Mouse (Mus musculus) CH12.LX (cell line): ENCODE measurements around the gene Gm19345. TPM values are rescaled to one million over a fixed set of nuclear protein-coding genes. Genes with fewer than 3 reads are reported as not detected.
A peak's percentile ranks its signal among the peaks of the same experiment; 100 is the strongest.

Experiments
- DNase-seq: peaks from one replicate; pipeline ENCODE4 v3.0.0-alpha.2; 2013; ENCODE audit errors: extremely low read depth
- H3K27ac ChIP-seq: 2 replicates; pipeline ENCODE4 v1.5.1; 2012; ENCODE audit warnings: low read depth, mild to moderate bottlenecking, control low read depth, moderate library complexity; ENCODE audit not compliant: insufficient read depth
- H3K27me3 ChIP-seq: replicated peaks from 2 replicates; pipeline ENCODE3; 2012; ENCODE audit warnings: inconsistent platforms
- H3K36me3 ChIP-seq, 2 experiments: replicated peaks in 1 of 2; 2 replicates each; pipeline versions ENCODE3 to v1.6.1; 2012; ENCODE audit warnings: inconsistent platforms in 1 of 2, low read length in 1 of 2, mild to moderate bottlenecking in 1 of 2, mixed read lengths in 1 of 2, moderate library complexity in 1 of 2; ENCODE audit not compliant: control insufficient read depth in 1 of 2, insufficient read depth in 1 of 2
- H3K4me1 ChIP-seq, 2 experiments: 2 replicates each; pipeline ENCODE4 v1.6.1; 2012; ENCODE audit warnings: inconsistent platforms in 1 of 2, moderate library complexity in 1 of 2; ENCODE audit not compliant: insufficient read depth in 2 of 2, control insufficient read depth in 1 of 2
- H3K4me2 ChIP-seq: 2 replicates; pipeline ENCODE4 v1.6.1; 2012; ENCODE audit warnings: low read depth, mild to moderate bottlenecking, control low read depth; ENCODE audit not compliant: poor library complexity, insufficient read depth, severe bottlenecking
- H3K4me3 ChIP-seq, 3 experiments: fragments of 150-350 bp in 1 of 3; sonication (generic) in 1 of 3; replicated peaks in 1 of 3; 2 replicates each; pipeline versions ENCODE3 to v1.5.1; 2011 to 2012; ENCODE audit warnings: low read depth in 2 of 3, low read length in 2 of 3, mild to moderate bottlenecking in 2 of 3, moderate library complexity in 2 of 3, control low read depth in 1 of 3, improper control_type of control experiment in 1 of 3, inconsistent platforms in 1 of 3, mixed read lengths in 1 of 3; ENCODE audit not compliant: poor library complexity in 1 of 3
- H3K79me2 ChIP-seq: replicated peaks from 2 replicates; pipeline ENCODE4 v1.6.1; 2012; ENCODE audit warnings: mild to moderate bottlenecking, moderate library complexity; ENCODE audit not compliant: control insufficient read depth, poor library complexity, insufficient read depth, severe bottlenecking; ENCODE audit errors: extremely low read depth
- H3K9ac ChIP-seq: 2 replicates; pipeline ENCODE4 v1.6.1; 2012; ENCODE audit warnings: low read depth, mild to moderate bottlenecking, control low read depth, moderate library complexity; ENCODE audit not compliant: insufficient read depth
- H3K9me3 ChIP-seq: replicated peaks from 2 replicates; pipeline ENCODE3; 2012; ENCODE audit warnings: low read length, inconsistent platforms, mixed read lengths
- BHLHE40 ChIP-seq: IDR thresholded peaks from 2 replicates; pipeline ENCODE4 v1.6.1; 2011; ENCODE audit warnings: mild to moderate bottlenecking, low read depth, low read length, improper control_type of control experiment
- CHD1 ChIP-seq: IDR thresholded peaks from 2 replicates; pipeline ENCODE4 v1.6.1; 2012; ENCODE audit warnings: low read depth, low read length, improper control_type of control experiment, inconsistent platforms
- CHD2 ChIP-seq: IDR thresholded peaks from 2 replicates; pipeline ENCODE4 v1.6.1; 2011; ENCODE audit warnings: low read length, improper control_type of control experiment
- CTCF ChIP-seq, 2 experiments: IDR thresholded peaks in 1 of 2; conservative IDR thresholded peaks in 1 of 2; 2 replicates each; pipeline ENCODE4 v1.5.1; 2011 to 2012; ENCODE audit warnings: low read depth in 2 of 2, low read length in 2 of 2, improper control_type of control experiment in 1 of 2, inconsistent platforms in 1 of 2, mild to moderate bottlenecking in 1 of 2, moderate library complexity in 1 of 2
- ELF1 ChIP-seq: IDR thresholded peaks from 2 replicates; pipeline ENCODE4 v1.6.1; 2014; ENCODE audit warnings: low read depth, mild to moderate bottlenecking, inconsistent platforms, low read length, improper control_type of control experiment
- EP300 ChIP-seq: IDR thresholded peaks from 2 replicates; pipeline ENCODE4 v1.6.1; 2011; ENCODE audit warnings: low read length, improper control_type of control experiment
- ETS1 ChIP-seq: conservative IDR thresholded peaks from 2 replicates; pipeline ENCODE4 v1.6.1; 2012; ENCODE audit warnings: low read depth, mild to moderate bottlenecking, inconsistent platforms, low read length, improper control_type of control experiment, moderate library complexity
- HCFC1 ChIP-seq: IDR thresholded peaks from 2 replicates; pipeline ENCODE4 v1.6.1; 2012; ENCODE audit warnings: low read depth, mild to moderate bottlenecking, inconsistent platforms, low read length, improper control_type of control experiment
- IRF4 ChIP-seq: IDR thresholded peaks from 2 replicates; pipeline ENCODE4 v1.6.1; 2014; ENCODE audit warnings: low read depth, mild to moderate bottlenecking, inconsistent platforms, low read length, improper control_type of control experiment
- JUN ChIP-seq: IDR thresholded peaks from 2 replicates; pipeline ENCODE4 v1.6.1; 2011; ENCODE audit warnings: low read depth, mild to moderate bottlenecking, low read length, improper control_type of control experiment, moderate library complexity; ENCODE audit not compliant: insufficient read depth
- JUND ChIP-seq: conservative IDR thresholded peaks from 2 replicates; pipeline ENCODE4 v1.6.1; 2011; ENCODE audit warnings: low read depth, low read length, improper control_type of control experiment
- KAT2A ChIP-seq: IDR thresholded peaks from 2 replicates; pipeline ENCODE4 v1.6.1; 2012; ENCODE audit warnings: low read length, improper control_type of control experiment, inconsistent platforms; ENCODE audit not compliant: insufficient replicate concordance
- MAFK ChIP-seq: IDR thresholded peaks from 2 replicates; pipeline ENCODE4 v1.6.1; 2011; ENCODE audit warnings: low read length, improper control_type of control experiment; ENCODE audit not compliant: insufficient replicate concordance
- MAX ChIP-seq: IDR thresholded peaks from 2 replicates; pipeline ENCODE4 v1.6.1; 2011; ENCODE audit warnings: low read length, improper control_type of control experiment
- MAZ ChIP-seq: IDR thresholded peaks from 2 replicates; pipeline ENCODE4 v1.6.1; 2012; ENCODE audit warnings: low read depth, mild to moderate bottlenecking, inconsistent platforms, low read length, improper control_type of control experiment, moderate library complexity
- MEF2A ChIP-seq: IDR thresholded peaks from 2 replicates; pipeline ENCODE4 v1.6.1; 2014; ENCODE audit warnings: low read depth, mild to moderate bottlenecking, inconsistent platforms, low read length, improper control_type of control experiment, borderline replicate concordance
- MXI1 ChIP-seq: IDR thresholded peaks from 2 replicates; pipeline ENCODE4 v1.6.1; 2011; ENCODE audit warnings: mild to moderate bottlenecking, low read depth, low read length, improper control_type of control experiment
- NELFE ChIP-seq: IDR thresholded peaks from 2 replicates; pipeline ENCODE4 v1.6.1; 2011; ENCODE audit warnings: low read depth, low read length, improper control_type of control experiment
- NRF1 ChIP-seq: IDR thresholded peaks from 2 replicates; pipeline ENCODE4 v1.6.1; 2014; ENCODE audit warnings: low read depth, mild to moderate bottlenecking, inconsistent platforms, low read length, improper control_type of control experiment, moderate library complexity
- PAX5 ChIP-seq: IDR thresholded peaks from 2 replicates; pipeline ENCODE4 v1.6.1; 2012; ENCODE audit warnings: low read length, inconsistent platforms, mixed read lengths
- POLR2A ChIP-seq: IDR thresholded peaks from 2 replicates; pipeline ENCODE4 v1.6.1; 2011; ENCODE audit warnings: low read depth, mild to moderate bottlenecking, improper control_type of control experiment, low read length
- POLR2AphosphoS2 ChIP-seq: IDR thresholded peaks from 2 replicates; pipeline ENCODE4 v1.6.1; 2011; ENCODE audit warnings: low read depth, low read length, improper control_type of control experiment
- RAD21 ChIP-seq: IDR thresholded peaks from 2 replicates; pipeline ENCODE4 v1.6.1; 2011; ENCODE audit warnings: low read depth, mild to moderate bottlenecking, low read length, improper control_type of control experiment, moderate library complexity
- SIN3A ChIP-seq: IDR thresholded peaks from 2 replicates; pipeline ENCODE4 v1.6.1; 2012; ENCODE audit warnings: low read length, improper control_type of control experiment, inconsistent platforms
- SMC3 ChIP-seq: IDR thresholded peaks from 2 replicates; pipeline ENCODE4 v1.6.1; 2011; ENCODE audit warnings: low read depth, low read length, improper control_type of control experiment
- TBP ChIP-seq: conservative IDR thresholded peaks from 2 replicates; pipeline ENCODE4 v1.6.1; 2011; ENCODE audit warnings: low read depth, low read length, improper control_type of control experiment
- TCF12 ChIP-seq: IDR thresholded peaks from 2 replicates; pipeline ENCODE4 v1.6.1; 2014; ENCODE audit warnings: low read depth, mild to moderate bottlenecking, inconsistent platforms, low read length, improper control_type of control experiment
- USF1 ChIP-seq: IDR thresholded peaks from 2 replicates; pipeline ENCODE4 v1.6.1; 2014; ENCODE audit warnings: low read depth, mild to moderate bottlenecking, inconsistent platforms, low read length, improper control_type of control experiment
- ZKSCAN1 ChIP-seq: IDR thresholded peaks from 2 replicates; pipeline ENCODE4 v1.6.1; 2012; ENCODE audit warnings: low read depth, inconsistent platforms, low read length, improper control_type of control experiment, borderline replicate concordance
- ZMIZ1 ChIP-seq: IDR thresholded peaks from 2 replicates; pipeline ENCODE4 v1.6.1; 2012; ENCODE audit warnings: low read depth, mild to moderate bottlenecking, inconsistent platforms, low read length, improper control_type of control experiment
- ZNF384 ChIP-seq: IDR thresholded peaks from 2 replicates; pipeline ENCODE4 v1.6.1; 2012; ENCODE audit warnings: low read depth, low read length, improper control_type of control experiment, inconsistent platforms
- dilution Hi-C: fragments of 300-500 bp; cut with MboI; formaldehyde crosslinking; loops from 2 replicates; pipeline ENCODE4 v1.14.3; 2020; ENCODE audit warnings: low sequenced_read_pairs; ENCODE audit not compliant: extremely low pct_unique_long_range_greater_than_20kb, extremely low pct_ligation_motif_present
- in situ Hi-C: fragments of 300-500 bp; cut with MboI; formaldehyde crosslinking; loops from 3 replicates; pipeline ENCODE4 v1.14.3; 2019; ENCODE audit warnings: low sequenced_read_pairs, low pct_ligation_motif_present, low pct_unique_long_range_greater_than_20kb, mixed read lengths
- polyA plus RNA-seq: library from polyadenylated mRNA; unstranded; fragments of >175 nt; gene quantifications from 2 replicates; pipeline ENCODE4 v1.2.1, GENCODE M21; 2012; ENCODE audit warnings: low read depth; ENCODE audit not compliant: insufficient read length
- total RNA-seq, 2 experiments: library from RNA; depleted of rRNA; stranded (reverse); fragments of 300-350 nt in 1 of 2; fragments of >200 nt in 1 of 2; gene quantifications; 2 replicates each; pipeline ENCODE4 v1.2.3; 2012 to 2014

Gm19345 gene
- total and polyA plus RNA-seq, 3 experiments, result 0.59 to 4.1 TPM; not detected in 1

- Histone ChIP-seq H3K4me2 (peak overlapping the region; percentile 64), H3K36me3 (peaks cover 34 to 60% of the 10 kb centered on the region in 2 experiments), H3K4me3 (peak overlapping the region; percentile 51 to 64 (median 63)), H3K4me1 (peaks cover 43 to 66% of the 10 kb centered on the region in 2 experiments), H3K9ac (peak overlapping the region; percentile 71), H3K9me3 (peaks cover 5% of the 10 kb centered on the region), H3K79me2 (peaks cover 41% of the 10 kb centered on the region), H3K27me3 (no peaks in the 10 kb centered on the region), H3K27ac (peak overlapping the region; percentile 95)
- no peak for TF ChIP-seq CTCF (conservative IDR thresholded peaks at IDR 0.05 in 1 of 2, IDR thresholded peaks at IDR 0.05 in 1 of 2; ENCODE audit: low read depth in 2 of 2, low read length in 2 of 2)
- TF ChIP-seq USF1, result no peak
- TF ChIP-seq POLR2AphosphoS2, result 0 out of 2 replicates have a peak, but pooled peaks have one; percentile 70
- 0 out of 2 replicates have a peak, but pooled peaks have one; percentile 49 for TF ChIP-seq TBP
- TF ChIP-seq MXI1, result peak; percentile 92
- TF ChIP-seq ELF1, result peak; percentile 73
- peak; percentile 87; the same call in 1 of the 2 replicates for TF ChIP-seq ZMIZ1
- no peak for TF ChIP-seq NRF1
- TF ChIP-seq CHD1, result peak; percentile 76; the same call in 1 of the 2 replicates
- peak; percentile 100 for TF ChIP-seq TCF12
- TF ChIP-seq JUND, result no peak
- TF ChIP-seq MAX, result peak; percentile 71
- peak; percentile 85 for TF ChIP-seq IRF4
- peak; percentile 89 for TF ChIP-seq BHLHE40
- TF ChIP-seq EP300, result peak; percentile 93
- TF ChIP-seq MAFK, result no peak
- TF ChIP-seq MAZ, result peak; percentile 100
- peak; percentile 94 for TF ChIP-seq SIN3A
- TF ChIP-seq SMC3, result no peak; the same call in 1 of the 2 replicates
- no peak for TF ChIP-seq ZKSCAN1
- TF ChIP-seq KAT2A, result 0 out of 2 replicates have a peak, but pooled peaks have one; percentile 52
- TF ChIP-seq JUN, result 0 out of 2 replicates have a peak, but pooled peaks have one; percentile 27
- peak; percentile 93 for TF ChIP-seq MEF2A
- no peak for TF ChIP-seq ZNF384
- no peak; the same call in 1 of the 2 replicates for TF ChIP-seq RAD21
- no peak for TF ChIP-seq PAX5
- TF ChIP-seq HCFC1, result peak; percentile 64
- peak; percentile 63 for TF ChIP-seq POLR2A
- peak; percentile 96 for TF ChIP-seq CHD2
- TF ChIP-seq NELFE, result peak; percentile 61
- peak; percentile 99 for TF ChIP-seq ETS1
- in situ Hi-C loops, result no loop called here
- DNase-seq, result peak; percentile 97
- dilution Hi-C loops, result no loop called here
Observed at GRCm38 (mm10) chr7:19817382-19818105, 34.3 kb upstream of the Gm19345 start.
